Mouse (Mus musculus): ENCODE measurements around the gene Ctsw.

DNA sequence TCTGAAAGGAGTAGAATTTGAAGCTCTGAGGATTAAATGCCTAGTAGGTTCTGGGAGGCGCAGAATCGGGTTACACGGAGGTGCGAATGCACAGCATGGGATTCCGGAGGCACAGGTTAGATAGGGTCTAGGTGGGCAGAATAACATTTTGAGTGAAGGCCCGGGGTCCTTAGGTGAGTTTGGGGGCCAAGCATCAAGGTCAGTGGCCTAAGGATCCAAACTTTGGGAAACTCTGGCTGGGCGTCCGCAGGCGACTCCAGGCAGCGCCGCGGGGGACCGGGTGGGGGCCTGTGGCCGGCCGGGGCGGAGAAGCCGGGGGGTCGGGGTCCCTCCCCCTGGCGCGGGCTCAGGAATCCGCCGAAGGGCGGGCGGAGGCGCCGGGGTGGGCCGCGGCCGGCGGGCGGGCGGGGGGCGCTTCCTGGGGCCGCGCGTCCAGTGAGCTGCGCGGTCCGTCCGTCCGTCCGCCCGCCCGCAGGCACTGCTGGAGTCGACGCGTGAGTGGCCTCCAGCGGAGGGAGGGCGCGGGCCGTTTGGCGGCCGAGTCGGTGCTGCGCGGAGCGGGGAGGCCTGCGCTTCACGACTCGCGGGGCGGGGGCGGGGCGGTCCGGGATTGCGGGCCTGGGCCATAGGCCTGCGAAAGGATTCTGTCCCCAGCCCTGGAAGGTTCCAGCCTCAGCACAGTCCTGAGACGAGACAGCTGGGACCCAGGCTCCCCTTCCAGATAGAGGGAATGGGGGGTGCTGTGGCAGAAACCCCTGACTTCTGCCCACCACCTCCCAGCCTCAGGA is 6.2 kb upstream of the Ctsw start:
- no peak for TF ChIP-seq CTCF (IDR thresholded peaks at IDR 0.05; ENCODE audit: low read depth, low read length)
- TF ChIP-seq EP300 (IDR thresholded peaks at IDR 0.05; ENCODE audit: insufficient read depth, low read depth, low read length), result no peak

Measured in ES-Bruce4 (cell line).